Mouse (Mus musculus): ENCODE measurements around the gene Dedd.

- TF ChIP-seq POLR2A (IDR thresholded peaks at IDR 0.05; ENCODE audit: borderline replicate concordance, low read depth, low read length) (no peak), CTCF (IDR thresholded peaks at IDR 0.05; ENCODE audit: low read depth, low read length) (no peak)
These were observed 29.5 kb downstream of the Dedd start for GRCm38 (mm10) chr1:171358421-171358820.

Measured in bone marrow macrophage, adult 2 months (primary cell).